Mouse (Mus musculus): ENCODE data around the gene Rdx.

Rdx gene

DNA sequence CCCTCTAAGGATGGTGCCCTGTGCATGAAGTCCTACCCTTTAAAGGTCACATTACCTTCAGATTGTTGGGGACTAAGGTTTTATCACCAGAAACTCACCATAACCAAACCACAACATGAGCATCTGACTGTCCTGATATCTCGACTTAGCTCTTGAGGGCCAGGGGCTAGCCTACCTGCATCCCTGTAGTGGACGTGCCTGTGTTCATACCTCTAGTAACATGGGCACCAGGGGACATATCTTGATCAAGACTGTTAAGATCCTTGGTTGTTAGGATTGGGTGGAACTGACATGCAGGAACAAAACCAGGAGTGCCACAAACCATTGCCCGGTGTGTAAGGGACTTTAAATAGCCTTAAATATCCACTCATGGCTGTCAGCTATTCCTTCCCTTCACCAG, 60.2 kb downstream of the Rdx start:
- DNase-seq (ENCODE audit: extremely low spot score): no peak

DNA sequence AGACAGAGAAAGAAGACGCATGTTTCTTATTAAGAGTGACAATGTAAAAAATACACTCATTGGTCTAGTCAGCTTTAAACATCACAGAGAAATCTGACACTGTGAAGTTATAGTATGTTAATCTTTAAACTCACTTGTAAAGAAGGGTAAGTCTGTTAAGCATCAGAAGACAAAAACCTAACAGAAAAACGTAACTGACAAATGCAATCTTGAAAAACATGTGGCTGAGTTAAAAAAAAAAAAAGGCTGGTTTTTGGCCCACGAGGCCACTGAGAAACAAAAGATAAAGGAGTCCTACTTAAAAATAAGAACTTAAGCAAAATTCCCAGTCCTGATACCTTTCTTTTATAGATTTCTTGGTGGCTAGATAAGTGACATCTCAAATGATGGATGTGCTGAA, 63.8 kb downstream of the Rdx start:
- no peak for DNase-seq (ENCODE audit: extremely low spot score)

GRCm38 (mm10) chr9:52113091-52113490, 66.1 kb downstream of the Rdx start:
- no peak for DNase-seq (ENCODE audit: extremely low spot score)

DNA sequence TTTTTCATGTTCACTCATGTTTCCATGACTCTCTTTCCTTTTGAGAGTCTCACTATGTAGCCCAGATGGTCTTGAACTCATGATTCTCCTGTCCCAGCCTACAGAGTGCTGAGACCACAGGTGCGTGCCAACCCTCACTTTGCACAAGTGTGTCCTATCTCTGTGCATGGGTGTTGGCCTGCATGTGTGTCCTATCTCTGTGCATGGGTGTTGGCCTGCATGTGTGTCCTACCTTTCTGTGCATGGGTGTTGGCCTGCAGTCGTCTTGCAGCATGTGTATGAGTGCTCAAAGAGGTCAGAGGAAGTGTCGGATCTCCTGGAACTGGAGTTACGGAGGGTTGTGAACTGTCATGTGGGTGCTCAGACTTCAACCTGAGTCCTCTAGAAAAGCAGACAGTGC, 72.2 kb downstream of the Rdx start:
- no peak for DNase-seq (ENCODE audit: extremely low spot score)

DNA sequence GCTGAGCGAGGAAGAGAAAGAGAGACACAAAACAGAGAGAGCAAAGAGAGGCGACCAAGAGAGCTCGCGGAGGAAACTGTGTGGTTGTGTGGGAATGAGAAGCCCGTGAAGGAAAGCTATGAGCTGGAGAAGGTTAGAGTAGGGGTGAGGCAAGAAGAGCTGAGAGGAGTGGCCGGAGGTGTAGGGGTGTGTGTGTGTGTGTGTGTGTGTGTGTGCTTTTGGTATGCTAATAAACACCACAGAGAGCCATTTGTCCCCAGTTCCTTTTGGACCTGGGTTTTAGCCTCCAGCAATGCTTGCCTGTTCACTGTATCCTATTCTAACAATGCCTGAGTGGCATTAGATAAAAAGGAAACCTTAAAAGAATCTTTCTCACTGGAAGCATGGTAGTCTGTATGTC, 78.3 kb downstream of the Rdx start:
- DNase-seq (ENCODE audit: extremely low spot score): no peak

DNA sequence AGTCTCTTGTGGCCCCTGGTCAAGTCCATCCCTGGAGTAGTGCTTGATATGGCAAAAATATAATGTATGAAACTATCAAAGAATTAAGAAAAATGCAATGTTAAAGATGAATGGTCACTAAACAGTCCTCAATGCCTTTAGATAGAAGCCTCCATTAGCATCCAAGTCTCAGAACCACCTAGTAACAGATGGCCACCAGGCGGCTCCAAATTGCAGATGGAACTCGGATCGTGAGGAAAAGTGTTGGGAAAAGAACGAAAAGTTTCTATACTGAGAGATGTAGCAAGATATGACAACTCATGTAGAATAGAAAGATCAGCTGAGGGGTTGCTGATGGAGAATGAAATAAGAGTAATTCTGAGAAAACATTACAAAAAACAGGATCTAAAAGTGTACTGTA, 83.4 kb downstream of the Rdx start:
- no peak for DNase-seq (ENCODE audit: extremely low spot score)

DNA sequence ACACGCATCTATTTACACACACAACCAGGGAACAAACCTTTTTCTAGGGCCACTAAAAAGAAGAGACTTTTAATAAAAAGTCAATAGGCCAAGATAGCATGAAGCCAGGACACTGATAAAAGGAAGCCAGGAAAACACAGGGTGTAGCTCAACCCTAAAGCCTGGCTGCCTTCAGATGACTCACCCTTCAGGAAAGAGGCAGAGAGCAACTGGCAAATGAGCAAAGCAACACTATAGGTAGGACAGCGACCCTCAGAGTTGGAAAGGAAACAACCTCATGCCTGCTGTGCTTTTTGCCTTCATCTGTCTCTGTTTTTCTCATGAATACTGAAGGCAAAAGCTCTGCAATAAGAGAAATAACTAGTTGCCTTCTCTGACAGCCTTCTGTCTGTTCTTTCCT, 85.8 kb downstream of the Rdx start:
- no peak for DNase-seq (ENCODE audit: extremely low spot score)
